Mouse (Mus musculus) common myeloid progenitor, adult 5-6 weeks (primary cell): Measurements from ENCODE around the gene Nptxr. TPM values are rescaled to one million over a fixed set of nuclear protein-coding genes. Genes with fewer than 3 reads are reported as not detected.

ENCODE experiments used
- ATAC-seq: replicated peaks from 2 replicates; pipeline ENCODE4 v1.8.0; 2016; ENCODE audit warnings: low read depth, mild to moderate bottlenecking, moderate TSS enrichment, inconsistent platforms; ENCODE audit not compliant: poor library complexity, severe bottlenecking
- total RNA-seq: library from RNA; stranded (forward); fragments of 200-1000, 187-1606 nt; gene quantifications from 2 replicates; pipeline ENCODE4 v1.2.3, GENCODE M21; 2017

Nptxr gene
- total RNA-seq, 1 experiment from 2014 or later, result 0.55 TPM

DNA sequence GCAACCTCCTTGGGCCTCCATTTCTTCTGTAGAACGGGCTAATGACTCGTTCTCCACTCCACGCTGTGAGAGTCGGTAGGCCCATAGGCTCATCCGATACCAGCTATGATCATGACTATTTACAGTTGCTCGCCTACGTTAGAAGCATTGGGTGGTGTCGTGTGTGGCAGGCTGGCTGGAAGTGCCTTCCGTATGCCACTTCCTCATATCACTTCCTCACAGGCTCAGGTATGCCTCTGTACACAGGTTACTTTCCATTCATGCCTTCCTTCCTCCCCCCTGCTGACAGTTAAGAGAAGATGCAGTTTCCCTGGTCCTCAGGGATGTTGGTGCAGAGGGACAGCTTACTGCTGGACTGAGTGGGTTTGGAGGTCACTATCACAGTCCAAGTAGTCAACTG is 11.5 kb downstream of the Nptxr start:
- ATAC-seq, result no peak

DNA sequence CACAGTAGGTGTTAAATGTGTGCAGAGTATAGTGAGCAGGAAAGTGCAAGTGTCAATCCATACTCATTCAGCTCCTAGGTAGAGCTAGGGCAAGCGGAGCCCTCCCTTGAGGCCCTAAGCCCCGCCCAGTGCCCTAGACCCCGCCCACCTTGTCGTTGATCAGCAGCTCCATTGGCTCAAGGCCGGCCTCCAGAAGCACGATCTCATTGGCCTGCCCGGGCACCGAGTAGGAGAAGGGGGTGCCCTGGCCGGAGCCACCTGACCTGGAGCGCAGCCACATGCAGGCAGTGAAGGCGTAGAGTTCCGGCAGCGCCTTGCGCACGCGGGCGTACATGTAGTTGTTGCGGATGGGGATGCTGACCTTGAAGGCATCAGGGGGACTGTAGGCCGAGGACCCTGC is 12.1 kb downstream of the Nptxr start:
- ATAC-seq, result no peak

DNA sequence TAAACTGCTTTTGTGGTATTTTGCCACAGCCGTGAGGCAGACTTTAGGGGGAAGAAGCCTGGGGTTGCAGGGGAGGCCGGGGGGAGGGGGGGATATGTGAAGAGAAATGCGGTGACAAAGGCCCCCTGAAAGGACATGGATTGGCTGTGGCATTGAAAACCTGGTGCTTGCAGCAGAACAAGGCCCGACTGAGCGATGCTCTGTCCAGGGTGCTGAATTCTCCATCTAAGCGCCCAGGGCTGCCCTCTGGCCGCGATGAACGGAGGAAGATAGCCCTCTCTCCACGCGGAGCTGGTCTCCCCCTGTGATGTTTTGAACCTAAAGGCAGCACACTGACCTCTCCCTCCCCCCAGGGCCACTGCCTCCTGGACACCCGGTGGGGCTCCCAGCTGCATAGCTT is 13.1 kb downstream of the Nptxr start:
- ATAC-seq, result peak; percentile 73

DNA sequence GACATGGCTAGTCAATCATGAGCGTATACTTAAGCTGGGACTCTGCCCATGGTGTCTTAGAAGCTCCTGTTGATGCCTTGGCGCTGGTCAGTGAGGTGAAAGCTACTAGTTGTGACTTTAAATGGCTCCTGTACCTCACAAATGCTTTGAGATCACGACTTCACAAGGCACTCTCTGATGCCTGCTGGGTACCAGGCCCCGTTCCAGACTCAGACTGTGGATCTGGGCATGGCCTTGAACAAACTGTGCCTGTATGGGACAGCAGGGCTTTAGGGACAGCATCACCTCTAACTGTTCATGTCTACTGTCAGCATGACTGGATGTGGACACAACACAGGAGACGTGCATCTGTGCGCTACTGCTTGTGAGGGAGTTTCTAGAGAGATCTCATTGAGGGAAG is 13.7 kb downstream of the Nptxr start:
- no peak for ATAC-seq

- no peak for ATAC-seq
These were observed 14.5 kb downstream of the Nptxr start for GRCm38 (mm10) chr15:79790111-79790510.

DNA sequence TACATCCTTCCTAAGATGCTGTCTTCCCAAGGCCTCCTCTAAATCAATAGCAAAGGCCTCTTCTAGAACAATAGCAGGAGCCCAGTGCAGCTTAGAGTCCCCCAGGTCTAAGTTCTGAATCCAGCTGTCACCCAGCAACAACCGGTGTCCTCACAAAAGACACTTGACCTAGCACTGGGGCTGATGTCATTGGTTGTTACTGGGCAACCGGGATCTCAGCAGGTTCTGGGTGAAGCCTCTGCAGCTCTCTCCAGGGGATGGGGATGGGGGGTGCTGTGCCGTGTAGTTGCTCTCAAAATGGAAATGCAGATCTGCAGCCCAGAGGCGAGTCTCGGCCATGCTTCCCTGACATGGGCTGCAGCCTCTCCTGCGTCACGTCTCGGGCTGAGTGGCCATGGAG is 16.8 kb downstream of the Nptxr start:
- ATAC-seq, result no peak

GRCm38 (mm10) chr15:79785056-79785455 is 19.5 kb downstream of the Nptxr start:
- no peak for ATAC-seq

- ATAC-seq, result no peak
These were observed 26.8 kb downstream of the Nptxr start, which contains the start of gene Dnal4 for GRCm38 (mm10) chr15:79777749-79778148. TSS of gene Dnal4 (minus strand) at chr15:79777849.

GRCm38 (mm10) chr15:79775662-79776061 is 28.9 kb downstream of the Nptxr start:
- no peak for ATAC-seq

- peak; percentile 97 for ATAC-seq
These were observed 30.2 kb downstream of the Nptxr start for GRCm38 (mm10) chr15:79774117-79775027.

GRCm38 (mm10) chr15:79770629-79771240 is 33.8 kb downstream of the Nptxr start:
- ATAC-seq, result no peak

GRCm38 (mm10) chr15:79768302-79768701 is 36.3 kb downstream of the Nptxr start:
- peak; percentile 91 for ATAC-seq

GRCm38 (mm10) chr15:79767327-79767961 is 37.1 kb downstream of the Nptxr start:
- ATAC-seq, result no peak

- no peak for ATAC-seq
These were observed 37.9 kb downstream of the Nptxr start for GRCm38 (mm10) chr15:79766586-79767071.

DNA sequence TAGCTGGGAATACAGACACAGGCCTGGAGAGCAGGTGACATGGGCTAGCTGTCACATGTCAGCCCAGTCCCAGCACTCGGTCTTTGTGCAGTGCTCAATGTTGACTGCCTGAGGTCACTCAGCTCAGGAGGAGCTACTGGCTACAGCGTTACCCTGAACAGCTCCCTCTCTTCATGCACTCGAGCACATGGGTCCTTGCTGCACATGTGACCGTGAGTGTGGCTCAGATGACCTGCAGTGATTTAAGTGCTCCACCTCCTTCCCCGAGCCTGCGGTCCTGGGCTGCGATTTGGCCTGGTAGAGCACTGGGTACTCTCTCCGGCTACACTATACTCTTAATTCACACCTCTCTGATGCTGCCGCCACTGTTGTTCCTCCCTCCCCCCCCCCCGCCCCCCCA is 38.4 kb downstream of the Nptxr start:
- no peak for ATAC-seq

GRCm38 (mm10) chr15:79765361-79765760 is 39.2 kb downstream of the Nptxr start:
- no peak for ATAC-seq

DNA sequence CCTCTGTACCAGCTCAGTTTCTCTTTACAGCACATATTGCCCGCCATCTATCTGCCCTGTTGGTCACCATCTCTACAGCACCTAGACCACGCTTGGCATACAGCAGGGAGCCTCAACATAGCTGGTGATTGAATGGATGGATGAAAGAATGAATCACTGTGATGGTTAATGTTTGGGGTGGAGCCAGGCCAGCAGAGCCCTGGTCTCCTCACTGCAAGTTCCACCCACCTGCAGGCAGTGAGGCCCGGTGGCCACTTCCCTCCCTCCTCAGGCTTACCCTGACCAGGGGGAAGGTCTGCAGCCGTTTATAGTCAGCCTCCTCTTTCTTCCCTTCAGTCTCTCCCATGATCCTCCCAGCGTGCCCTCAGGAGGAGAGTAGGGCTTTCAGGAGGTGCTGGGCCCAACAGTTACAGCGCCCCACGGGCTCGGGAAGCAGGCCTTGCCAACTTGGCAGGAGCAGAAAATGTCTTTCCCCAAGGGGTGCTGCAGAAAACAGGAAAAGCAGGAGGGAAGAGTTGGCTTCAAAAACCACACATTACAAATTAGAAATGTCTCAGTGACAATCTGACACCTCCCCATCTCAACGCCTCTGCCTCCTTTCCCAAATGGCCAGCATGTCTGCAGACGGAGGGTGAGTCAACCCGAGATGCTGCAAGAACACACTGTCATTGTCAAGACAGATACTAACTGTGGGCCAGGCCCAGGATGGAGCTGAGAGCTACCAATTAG is 39.9 kb downstream of the Nptxr start:
- ATAC-seq, result no peak

DNA sequence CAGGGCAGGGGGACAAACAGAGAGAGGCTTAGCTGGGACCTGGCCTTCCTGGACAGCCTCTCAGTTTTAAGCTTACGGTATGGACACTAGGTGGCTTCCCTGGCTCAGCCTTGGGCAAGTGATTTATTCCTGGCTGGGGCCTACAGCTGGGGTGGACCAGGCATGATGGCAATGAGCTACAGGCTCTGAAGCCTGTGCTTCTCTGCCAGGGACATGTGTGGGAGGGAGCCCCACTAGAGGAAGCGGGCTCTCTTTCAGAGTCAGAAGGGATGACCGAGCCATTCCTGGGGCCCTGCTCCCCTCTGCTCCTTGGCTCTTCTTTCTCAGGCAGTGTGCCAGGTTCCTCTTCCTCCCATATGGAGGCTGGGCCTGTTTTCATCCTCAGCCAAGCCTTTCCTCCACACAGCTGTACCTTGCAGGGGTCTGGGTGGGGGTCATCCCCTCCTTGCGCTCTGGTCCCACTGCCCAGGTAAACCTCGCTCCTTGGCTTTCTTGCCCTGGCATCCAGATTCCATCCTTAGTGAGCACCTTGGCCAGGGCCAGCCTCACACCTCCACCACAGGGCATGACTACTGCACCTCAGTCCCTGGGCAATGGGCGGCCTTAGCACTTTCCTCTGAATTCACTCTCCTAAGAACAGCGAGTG is 40.8 kb downstream of the Nptxr start:
- no peak for ATAC-seq

- no peak for ATAC-seq
These were observed 41.6 kb downstream of the Nptxr start for GRCm38 (mm10) chr15:79763001-79763400.

GRCm38 (mm10) chr15:79760956-79761355 is 43.6 kb downstream of the Nptxr start:
- no peak for ATAC-seq
